Mouse (Mus musculus) cerebellum, adult 2 months (tissue): ENCODE results near the gene Cntnap5a. TPM values are rescaled to one million over a fixed set of nuclear protein-coding genes. Genes with fewer than 3 reads are reported as not detected.

Experiments
- DNase-seq, 2 experiments: peaks; one replicate each; pipeline ENCODE4 v3.0.0; 2021
- H3K27ac ChIP-seq: fragments of 200-500 bp; 2 replicates; pipeline ENCODE4 v1.5.1; 2012; ENCODE audit warnings: low read length, control low read depth, inconsistent platforms; ENCODE audit not compliant: insufficient read depth
- H3K27me3 ChIP-seq: fragments of 200-500 bp; 2 replicates; pipeline ENCODE4 v1.6.1; 2012; ENCODE audit warnings: inconsistent platforms, mild to moderate bottlenecking, low read length, moderate library complexity; ENCODE audit not compliant: control insufficient read depth, insufficient read depth
- H3K4me1 ChIP-seq: fragments of 200-500 bp; 2 replicates; pipeline ENCODE4 v1.6.1; 2011; ENCODE audit warnings: low read length; ENCODE audit not compliant: control insufficient read depth, insufficient read depth
- H3K4me3 ChIP-seq: fragments of 200-500 bp; replicated peaks from 2 replicates; pipeline ENCODE3; 2011; ENCODE audit warnings: mild to moderate bottlenecking, low read depth, low read length, control low read depth; ENCODE audit not compliant: insufficient read depth
- CTCF ChIP-seq: fragments of 200-500 bp; IDR thresholded peaks from 2 replicates; pipeline ENCODE4 v1.5.1; 2011; ENCODE audit warnings: low read depth, mild to moderate bottlenecking, control low read depth, low read length, moderate library complexity, borderline replicate concordance; ENCODE audit not compliant: insufficient read depth
- POLR2A ChIP-seq: fragments of 200-500 bp; IDR thresholded peaks from 2 replicates; pipeline ENCODE4 v1.6.1; 2011; ENCODE audit warnings: low read length, control low read depth, borderline replicate concordance; ENCODE audit not compliant: insufficient read depth
- WGBS: fragments of 180-500 bp; shearing (Covaris S2); methylation state at CpG from one replicate; pipeline ENCODE4 v1.1.7; 2018; 5-methylcytosine and 5-hydroxymethylcytosine counted together
- polyA plus RNA-seq: library from polyadenylated mRNA; depleted of rRNA; stranded (reverse); fragments of >200 nt; gene quantifications from 2 replicates; pipeline ENCODE4 v1.2.3, GENCODE M21; 2012

Gene Cntnap5a
- polyA plus RNA-seq, 1 experiment, result 4.8 TPM

GRCm38 (mm10) chr1:115784737-115785136 is 100.2 kb downstream of the Cntnap5a start:
- no peak for DNase-seq

DNA sequence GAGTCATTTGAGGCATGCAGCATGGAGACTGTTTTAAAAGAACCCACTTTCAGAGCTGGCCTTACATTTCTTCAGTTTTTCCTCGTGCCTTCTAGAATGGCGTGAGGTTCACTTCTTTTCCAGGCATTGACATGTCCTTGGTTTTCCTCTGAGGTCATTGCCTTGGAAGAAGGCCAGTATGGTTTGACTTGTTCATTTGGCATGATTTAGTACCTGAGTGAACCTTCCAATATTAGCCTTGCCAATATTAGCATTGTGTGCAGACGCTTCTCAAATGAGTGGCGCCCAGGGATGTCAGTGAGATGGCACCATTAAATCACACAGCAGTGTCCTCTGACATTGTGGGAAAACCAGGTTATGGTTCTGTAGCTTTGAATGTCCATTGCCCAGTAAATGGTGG is 158.0 kb downstream of the Cntnap5a start:
- DNase-seq, result no peak
- H3K27ac ChIP-seq, result no peak overlapping the region
- H3K4me1 ChIP-seq, result no peaks in the 10 kb centered on the region
- 39% methylated on average over 4 of the region's 4 CpGs for WGBS
- H3K27me3 ChIP-seq, result no peaks in the 10 kb centered on the region
- no peak overlapping the region for H3K4me3 ChIP-seq
- TF ChIP-seq POLR2A, result no peak
- TF ChIP-seq CTCF, result no peak

More at GRCm38 (mm10) chr1:115784737-115785136, 100.2 kb downstream of the Cntnap5a start:
- H3K27me3 ChIP-seq, result no peaks in the 10 kb centered on the region
- TF ChIP-seq POLR2A (no peak), CTCF (no peak)
- no peak overlapping the region for H3K4me3 ChIP-seq
- no peaks in the 10 kb centered on the region for H3K4me1 ChIP-seq
- no peak overlapping the region for H3K27ac ChIP-seq
- 9% methylated on average over 5 of the region's 5 CpGs for WGBS

DNA sequence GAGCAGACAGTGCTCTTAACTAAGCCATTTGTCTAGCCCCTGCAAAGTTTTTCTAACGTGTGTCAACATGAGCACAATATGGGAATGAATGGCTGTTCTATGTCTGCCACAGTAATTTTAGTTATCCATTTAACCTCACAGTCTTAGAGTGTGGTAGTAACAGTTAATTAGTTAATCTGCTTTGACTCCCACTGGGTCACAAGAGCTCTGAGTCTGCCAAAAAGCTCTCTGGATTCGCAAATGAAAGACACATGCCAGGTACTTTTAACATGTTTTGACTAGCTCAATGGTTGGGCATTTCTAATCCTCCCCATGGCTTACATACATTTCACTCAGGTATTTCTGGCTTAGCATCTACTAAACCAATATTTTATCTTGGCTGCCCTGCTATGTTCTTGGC is 163.0 kb downstream of the Cntnap5a start:
- Histone ChIP-seq H3K27ac (no peak overlapping the region), H3K4me3 (no peak overlapping the region), H3K4me1 (no peaks in the 10 kb centered on the region), H3K27me3 (no peaks in the 10 kb centered on the region)
- TF ChIP-seq CTCF (no peak), POLR2A (no peak)
- no peak for DNase-seq
- 24% methylated on average over 2 of the region's 2 CpGs for WGBS

DNA sequence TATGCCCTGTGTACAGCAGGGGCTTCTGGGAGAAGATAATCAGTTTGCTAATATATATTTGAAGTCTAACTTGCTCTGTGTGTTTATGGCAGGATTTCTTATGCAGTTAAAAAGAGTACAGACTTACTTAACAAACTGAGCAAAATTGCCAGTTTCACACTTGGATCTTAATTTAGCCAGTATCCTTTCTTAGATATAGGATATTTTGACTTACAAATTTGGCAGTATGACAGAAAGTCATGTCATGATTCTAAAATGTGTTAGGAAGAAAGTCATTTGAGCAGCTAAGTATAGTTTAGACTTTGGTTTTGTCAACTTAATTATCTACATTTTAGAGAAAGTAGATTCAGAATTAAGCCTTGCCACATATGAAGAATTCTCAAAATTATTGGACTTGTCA is 167.7 kb downstream of the Cntnap5a start:
- no peak overlapping the region for H3K27ac ChIP-seq
- TF ChIP-seq POLR2A (no peak), CTCF (no peak)
- no peak overlapping the region for H3K4me3 ChIP-seq
- no peak for DNase-seq
- H3K27me3 ChIP-seq, result no peaks in the 10 kb centered on the region
- H3K4me1 ChIP-seq, result no peaks in the 10 kb centered on the region

- no peak for TF ChIP-seq CTCF
- H3K4me1 ChIP-seq, result no peaks in the 10 kb centered on the region
- H3K27me3 ChIP-seq, result no peaks in the 10 kb centered on the region
- H3K27ac ChIP-seq, result no peak overlapping the region
- H3K4me3 ChIP-seq, result no peak overlapping the region
- no peak for DNase-seq
- 72% methylated on average over 1 of the region's 1 CpGs for WGBS
Measured at GRCm38 (mm10) chr1:115918396-115918795, 233.8 kb downstream of the Cntnap5a start.

DNA sequence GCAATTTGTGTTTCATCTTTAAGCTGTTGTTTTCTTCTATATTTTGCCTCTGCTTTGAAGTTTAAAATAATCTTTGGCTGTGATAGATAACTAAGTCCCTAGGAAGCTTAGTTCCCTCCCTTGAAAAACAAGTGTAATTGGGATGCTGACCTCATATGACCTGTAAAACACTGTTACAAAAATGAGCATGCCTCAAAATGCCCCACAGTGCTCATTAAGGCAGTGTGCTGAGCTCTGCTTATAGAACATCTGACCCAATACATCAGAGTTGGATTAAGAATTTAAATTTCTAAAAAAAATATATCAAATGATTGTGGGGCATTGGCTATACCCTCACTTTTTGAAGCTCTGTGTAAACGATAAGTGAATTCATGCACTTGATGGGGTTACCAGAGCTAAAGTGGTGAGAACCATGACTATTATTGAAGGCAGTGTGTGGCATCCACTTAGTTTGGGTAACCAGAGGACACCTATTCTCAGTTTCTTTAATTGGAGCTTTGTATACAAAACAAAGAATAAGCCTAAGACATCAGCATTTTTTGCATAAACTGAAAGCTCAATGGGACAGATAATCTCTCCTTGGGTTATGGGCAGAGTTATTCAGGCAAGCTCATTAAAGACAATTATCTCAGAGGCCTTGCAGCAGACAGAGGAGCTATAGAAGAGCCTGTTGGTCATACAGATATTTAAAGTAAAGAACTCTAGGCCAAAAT is 241.6 kb downstream of the Cntnap5a start:
- no peak for TF ChIP-seq CTCF
- no peak for TF ChIP-seq POLR2A
- Histone ChIP-seq H3K4me3 (no peak overlapping the region), H3K4me1 (no peaks in the 10 kb centered on the region), H3K27ac (no peak overlapping the region), H3K27me3 (no peaks in the 10 kb centered on the region)
- 83% methylated on average over 1 of the region's 1 CpGs for WGBS
- no peak for DNase-seq

GRCm38 (mm10) chr1:115932045-115932444 is 247.5 kb downstream of the Cntnap5a start:
- H3K27me3 ChIP-seq, result no peaks in the 10 kb centered on the region
- no peak for DNase-seq
- 21% methylated on average over 1 of the region's 1 CpGs for WGBS

DNA sequence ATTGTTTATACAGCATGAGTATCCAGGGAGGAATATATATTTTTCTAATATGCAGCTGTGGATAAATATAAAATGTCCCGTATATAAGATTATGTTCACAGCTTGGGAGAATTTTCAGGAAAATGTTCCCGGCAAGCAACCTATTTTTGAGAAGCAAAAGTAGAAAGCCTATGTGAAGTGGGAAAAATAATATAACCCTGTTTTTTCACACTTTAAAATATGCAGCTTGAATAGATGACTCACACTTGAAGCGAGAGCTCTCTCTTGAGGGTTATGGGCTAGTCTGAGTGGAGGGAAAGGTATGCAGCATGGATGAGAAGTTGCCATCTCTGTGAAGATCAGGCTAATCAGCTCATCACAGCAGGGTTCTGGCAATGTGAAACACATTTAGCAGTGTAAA is 261.3 kb downstream of the Cntnap5a start:
- WGBS, result 78% methylated on average over 3 of the region's 3 CpGs
- TF ChIP-seq CTCF (no peak), POLR2A (no peak)
- no peak for DNase-seq

More at GRCm38 (mm10) chr1:115932045-115932444, 247.5 kb downstream of the Cntnap5a start:
- no peak overlapping the region for H3K4me3 ChIP-seq
- H3K27ac ChIP-seq, result no peak overlapping the region
- no peaks in the 10 kb centered on the region for H3K4me1 ChIP-seq
- TF ChIP-seq POLR2A (no peak), CTCF (no peak)

DNA sequence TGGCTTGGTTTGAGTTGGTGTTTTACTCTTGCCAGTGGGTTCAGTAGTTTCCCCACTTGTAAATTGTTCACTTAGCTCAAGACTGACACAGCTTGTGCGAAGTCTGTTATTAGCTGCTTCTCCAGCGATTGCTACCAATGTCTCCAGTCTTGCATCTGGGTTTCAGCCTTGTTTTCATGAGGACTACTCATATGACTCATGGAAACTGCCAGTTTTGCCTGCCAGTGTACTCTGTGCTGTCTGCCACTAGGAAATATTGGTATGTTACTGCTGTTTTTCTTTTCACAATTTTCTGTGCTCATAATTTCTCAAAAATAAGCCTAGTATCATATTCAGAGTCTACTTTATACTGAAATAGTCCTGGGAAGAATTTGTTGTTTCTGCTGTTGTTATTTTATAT is 272.0 kb downstream of the Cntnap5a start:
- TF ChIP-seq CTCF, result no peak
- TF ChIP-seq POLR2A, result no peak
- 87% methylated on average over 2 of the region's 2 CpGs for WGBS

More for the DNA sequence above, 261.3 kb downstream of the Cntnap5a start:
- Histone ChIP-seq H3K27ac (no peak overlapping the region), H3K27me3 (no peaks in the 10 kb centered on the region), H3K4me1 (no peaks in the 10 kb centered on the region), H3K4me3 (no peak overlapping the region)

More for the DNA sequence above, 272.0 kb downstream of the Cntnap5a start:
- Histone ChIP-seq H3K4me1 (no peaks in the 10 kb centered on the region), H3K27me3 (no peaks in the 10 kb centered on the region), H3K27ac (no peak overlapping the region), H3K4me3 (no peak overlapping the region)
- no peak for DNase-seq
